ENCODE assay signal across 8 mouse cellular contexts in genomic region chr9:96669877-96670276, GRCm38 (mm10). TPM values are rescaled to one million over a fixed set of nuclear protein-coding genes. Genes with fewer than 3 reads are reported as not detected.
DNase-seq lines count a peak whose midpoint lies in the region; ATAC-seq and TF ChIP-seq lines count a peak whose summit lies in the region.

No protein-coding gene starts in this region.

- H3K27ac ChIP-seq in forebrain, embryonic 10.5 days = peak overlapping the region; percentile 86
- H3K27ac ChIP-seq in heart, embryonic 15.5 days = peak overlapping the region; percentile 60
- H3K27ac ChIP-seq in liver, embryonic 14.5 days = no peak overlapping the region
- 0 out of 2 replicates have a peak overlapping the region, but pooled peaks have one; percentile 39 for H3K27ac ChIP-seq in neural tube, embryonic 11.5 days (ENCODE audit: low read depth, low read length)
- H3K27ac ChIP-seq in stomach, postnatal 0 days (replicated peaks) = peak overlapping the region; percentile 84

- 5% methylated on average over 15 of the region's 15 CpGs for WGBS in forebrain, embryonic 10.5 days
- 2% methylated on average over 15 of the region's 15 CpGs for WGBS in heart, embryonic 15.5 days
- WGBS in liver, embryonic 14.5 days (ENCODE audit: insufficient replicate concordance) = 2% methylated on average over 15 of the region's 15 CpGs
- WGBS in neural tube, embryonic 11.5 days = 4% methylated on average over 15 of the region's 15 CpGs
- WGBS in stomach, postnatal 0 days = 3% methylated on average over 15 of the region's 15 CpGs

- no peak for TF ChIP-seq EP300 in liver, embryonic 14.5 days (IDR thresholded peaks at IDR 0.05; ENCODE audit: low read depth)
- no peak for TF ChIP-seq EP300 in stomach, postnatal 0 days (optimal IDR thresholded peaks at IDR 0.05)

- peak overlapping the region; percentile 45 for H3K4me3 ChIP-seq in forebrain, embryonic 10.5 days
- H3K4me3 ChIP-seq in heart, embryonic 15.5 days = peak overlapping the region; percentile 49
- H3K4me3 ChIP-seq in liver, embryonic 14.5 days (ENCODE audit: insufficient read depth in 1 of 2, low read depth in 2 of 2, low read length in 2 of 2) = peak overlapping the region; percentile 38 to 58
- peak overlapping the region; percentile 20 for H3K4me3 ChIP-seq in neural tube, embryonic 11.5 days (ENCODE audit: low read depth, low read length)
- peak overlapping the region; percentile 24 for H3K4me3 ChIP-seq in stomach, postnatal 0 days (ENCODE audit: low read depth, low read length)

- peak overlapping the region; percentile 47 for H3K9ac ChIP-seq in heart, embryonic 15.5 days
- peak overlapping the region; percentile 31; the same call in 1 of the 2 replicates for H3K9ac ChIP-seq in liver, embryonic 14.5 days (replicated peaks)
- H3K9ac ChIP-seq in neural tube, embryonic 11.5 days (ENCODE audit: low read length) = peak overlapping the region; percentile 45; the same call in 1 of the 2 replicates
- peak overlapping the region; percentile 43; the same call in 1 of the 2 replicates for H3K9ac ChIP-seq in stomach, postnatal 0 days (ENCODE audit: low read length)

- no peaks in the 10 kb centered on the region for H3K9me3 ChIP-seq in forebrain, embryonic 10.5 days
- H3K9me3 ChIP-seq in heart, embryonic 15.5 days (replicated peaks) = no peaks in the 10 kb centered on the region
- no peaks in the 10 kb centered on the region for H3K9me3 ChIP-seq in liver, embryonic 14.5 days (ENCODE audit: control insufficient read depth, low read length)
- no peaks in the 10 kb centered on the region for H3K9me3 ChIP-seq in neural tube, embryonic 11.5 days (ENCODE audit: control insufficient read depth, low read length)
- H3K9me3 ChIP-seq in stomach, postnatal 0 days (ENCODE audit: control insufficient read depth, low read length) = no peaks in the 10 kb centered on the region

- no peaks in the 10 kb centered on the region for H3K36me3 ChIP-seq in forebrain, embryonic 10.5 days (replicated peaks)
- H3K36me3 ChIP-seq in heart, embryonic 15.5 days = no peaks in the 10 kb centered on the region
- H3K36me3 ChIP-seq in liver, embryonic 14.5 days (replicated peaks; ENCODE audit: control insufficient read depth, insufficient read depth, low read depth) = no peaks in the 10 kb centered on the region
- no peaks in the 10 kb centered on the region for H3K36me3 ChIP-seq in neural tube, embryonic 11.5 days (ENCODE audit: control insufficient read depth, insufficient read depth, low read length)
- H3K36me3 ChIP-seq in stomach, postnatal 0 days (ENCODE audit: control insufficient read depth, insufficient read depth, low read length) = no peaks in the 10 kb centered on the region

- peaks cover 8% of the 10 kb centered on the region; the same call in 1 of the 2 replicates for H3K4me1 ChIP-seq in forebrain, embryonic 10.5 days
- H3K4me1 ChIP-seq in heart, embryonic 15.5 days (replicated peaks) = peaks cover 8% of the 10 kb centered on the region
- peaks cover 0 to 3% of the 10 kb centered on the region in 2 experiments; a peak in 2 of 4 replicates for H3K4me1 ChIP-seq in liver, embryonic 14.5 days (replicated peaks; ENCODE audit: control insufficient read depth in 2 of 2, insufficient read depth in 2 of 2, low read length in 1 of 2)
- H3K4me1 ChIP-seq in neural tube, embryonic 11.5 days (ENCODE audit: control insufficient read depth, insufficient read depth, low read length) = no peaks in the 10 kb centered on the region
- no peaks in the 10 kb centered on the region for H3K4me1 ChIP-seq in stomach, postnatal 0 days (replicated peaks; ENCODE audit: control insufficient read depth, insufficient read depth)

- peak; percentile 92 to 93 for DNase-seq in CD8-positive naive resting alpha-beta T cell, adult 2 months (ENCODE audit: low read depth in 2 of 2, low spot score in 2 of 2)
- peak; percentile 91 for DNase-seq in c-Kit-positive CD71-negative TER-119-negative erythroid progenitor cells, embryonic 14.5 days (ENCODE audit: low read depth)
- peak; percentile 95 for DNase-seq in forebrain, embryonic 10.5 days (ENCODE audit: extremely low spot score, low spot score)
- peak; percentile 98 for DNase-seq in kidney, postnatal 25 days
- DNase-seq in liver, embryonic 14.5 days (ENCODE audit: low read depth in 3 of 3, low spot score in 3 of 3) = peak; percentile 76 to 83 (median 77)
- DNase-seq in neural tube, embryonic 11.5 days (ENCODE audit: low spot score) = peak; percentile 95
- peak; percentile 94 for DNase-seq in stomach, postnatal 0 days (ENCODE audit: low spot score)

- peak; percentile 100 for ATAC-seq in heart, embryonic 15.5 days (replicated peaks; ENCODE audit: insufficient number of reproducible peaks, insufficient read depth, low FRiP score, low read depth)
- ATAC-seq in liver, embryonic 14.5 days (ENCODE audit: insufficient read depth) = peak; percentile 99
- peak; percentile 100 for ATAC-seq in neural tube, embryonic 11.5 days (ENCODE audit: insufficient read depth, low FRiP score, low TSS enrichment)
- ATAC-seq in stomach, postnatal 0 days (ENCODE audit: low FRiP score, low TSS enrichment) = peak; percentile 100

- H3K4me2 ChIP-seq in heart, embryonic 15.5 days = peak overlapping the region; percentile 78
- peak overlapping the region; percentile 68 for H3K4me2 ChIP-seq in liver, embryonic 14.5 days (ENCODE audit: low read depth)
- peak overlapping the region; percentile 52 for H3K4me2 ChIP-seq in neural tube, embryonic 11.5 days (ENCODE audit: low read depth)
- peak overlapping the region; percentile 51 for H3K4me2 ChIP-seq in stomach, postnatal 0 days (replicated peaks; ENCODE audit: low read depth)

- peak; percentile 91 for TF ChIP-seq CTCF in liver, embryonic 14.5 days (IDR thresholded peaks at IDR 0.05; ENCODE audit: low read depth)
- peak; percentile 98 for TF ChIP-seq CTCF in stomach, postnatal 0 days (IDR thresholded peaks at IDR 0.05; ENCODE audit: low read depth)

- H3K27me3 ChIP-seq in forebrain, embryonic 10.5 days (ENCODE audit: poor library complexity, severe bottlenecking) = no peaks in the 10 kb centered on the region
- no peaks in the 10 kb centered on the region for H3K27me3 ChIP-seq in heart, embryonic 15.5 days
- H3K27me3 ChIP-seq in liver, embryonic 14.5 days (ENCODE audit: control insufficient read depth, insufficient read depth, low read length) = no peaks in the 10 kb centered on the region
- no peaks in the 10 kb centered on the region for H3K27me3 ChIP-seq in neural tube, embryonic 11.5 days (ENCODE audit: control insufficient read depth, insufficient read depth, low read length)
- H3K27me3 ChIP-seq in stomach, postnatal 0 days (ENCODE audit: control insufficient read depth, insufficient read depth, low read length) = no peaks in the 10 kb centered on the region

RNA-seq across cellular contexts. Expression of gene Rasa2, which starts 38.5 kb away (rescaled TPM):
- 11.7 and 13.3 TPM in 2 replicates for polyA plus RNA-seq in forebrain, embryonic 10.5 days (2016; fragmentation: Nextera tagmentation; extraction: Ambion mirVana)
- 13.0 and 13.1 TPM in 2 replicates for polyA plus RNA-seq in heart, embryonic 15.5 days (2015; fragmentation: Nextera tagmentation; extraction: Ambion mirVana)
- 0.63 and 0.84 TPM in 2 replicates for polyA plus RNA-seq in liver, embryonic 14.5 days (2012; rRNA removed)
- 1.3 and 2.3 TPM in 2 replicates for polyA plus RNA-seq in liver, embryonic 14.5 days (2014; fragmentation: Nextera tagmentation; extraction: Ambion mirVana)
- polyA plus RNA-seq in neural tube, embryonic 11.5 days (2014; fragmentation: Nextera tagmentation; extraction: Ambion mirVana) = 15.7 and 16.7 TPM in 2 replicates
- polyA plus RNA-seq in stomach, postnatal 0 days (2015; fragmentation: Nextera tagmentation; extraction: Ambion mirVana) = 12.2 and 12.5 TPM in 2 replicates
